Mouse (Mus musculus): ENCODE measurements around the gene Satb2.

The Satb2 gene

GRCm38 (mm10) chr1:56977201-56978100, 999 bp downstream of the Satb2 start:
- no peak for TF ChIP-seq GATA4 (IDR thresholded peaks at IDR 0.05; ENCODE audit: insufficient replicate concordance, low read length)

- TF ChIP-seq GATA4 (IDR thresholded peaks at IDR 0.05; ENCODE audit: insufficient replicate concordance, low read length) = no peak
Observed at GRCm38 (mm10) chr1:56976825-56977104, 1.7 kb downstream of the Satb2 start.

DNA sequence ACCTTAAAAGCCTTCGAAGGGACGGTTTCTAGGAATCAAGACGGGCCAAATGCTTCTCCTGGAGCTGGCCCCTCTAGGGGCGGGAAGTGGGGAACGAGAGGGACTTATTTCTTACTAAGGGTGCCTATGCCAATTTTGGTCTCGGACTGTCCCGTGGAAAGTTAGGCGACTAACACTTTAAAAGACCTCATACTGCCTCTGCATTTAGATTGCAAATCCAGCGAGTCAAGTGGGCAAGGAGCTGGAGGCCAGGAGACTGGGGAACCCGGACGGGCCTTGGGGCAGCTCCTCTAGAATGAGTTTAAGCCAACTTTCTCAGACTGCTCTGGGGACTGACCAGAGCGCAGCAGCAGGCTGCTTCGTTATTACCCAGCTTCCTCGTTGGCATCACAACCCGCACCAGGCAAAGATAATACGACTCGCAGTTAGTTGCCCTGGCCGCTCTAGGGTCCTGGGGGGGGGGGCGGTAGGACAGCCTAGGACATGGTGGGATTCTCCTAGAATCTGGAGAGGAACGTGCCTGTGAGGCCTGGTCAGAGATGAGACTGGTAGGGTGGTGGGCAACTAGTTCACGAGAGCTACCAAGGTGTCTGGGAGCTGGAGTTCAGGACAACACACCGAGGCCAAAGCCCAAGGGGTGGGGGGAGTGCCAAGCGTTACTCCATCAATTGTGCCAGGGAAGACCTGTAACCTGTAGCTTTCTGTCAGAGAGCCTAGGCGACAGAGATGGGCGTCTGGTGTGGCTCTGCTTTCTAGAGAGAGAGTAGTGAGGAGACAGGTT, 2.2 kb downstream of the Satb2 start:
- no peak for TF ChIP-seq GATA4 (IDR thresholded peaks at IDR 0.05; ENCODE audit: insufficient replicate concordance, low read length)

GRCm38 (mm10) chr1:56975546-56975945, 2.9 kb downstream of the Satb2 start:
- no peak for TF ChIP-seq GATA4 (IDR thresholded peaks at IDR 0.05; ENCODE audit: insufficient replicate concordance, low read length)

GRCm38 (mm10) chr1:56974187-56974586, 4.3 kb downstream of the Satb2 start:
- TF ChIP-seq GATA4 (IDR thresholded peaks at IDR 0.05; ENCODE audit: insufficient replicate concordance, low read length) = no peak

DNA sequence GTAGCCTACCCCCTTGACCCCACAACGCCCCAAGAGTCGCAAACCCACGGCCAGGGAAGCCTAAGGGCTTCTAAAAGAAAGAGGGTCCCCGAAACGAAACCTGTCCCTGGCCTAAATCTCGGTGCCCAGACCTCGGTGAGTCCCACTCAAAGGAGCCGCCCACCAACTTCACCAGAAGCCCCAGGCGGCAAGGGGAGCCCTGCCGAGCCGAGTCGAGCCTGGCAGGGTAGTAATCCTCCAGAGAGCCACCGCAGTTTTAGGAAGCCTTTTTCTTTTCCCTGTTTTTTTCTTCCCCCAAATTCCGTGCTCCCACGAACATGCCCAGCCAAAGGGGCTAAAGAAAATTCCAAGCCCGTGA, 4.9 kb downstream of the Satb2 start:
- TF ChIP-seq GATA4 (IDR thresholded peaks at IDR 0.05; ENCODE audit: insufficient replicate concordance, low read length) = no peak

DNA sequence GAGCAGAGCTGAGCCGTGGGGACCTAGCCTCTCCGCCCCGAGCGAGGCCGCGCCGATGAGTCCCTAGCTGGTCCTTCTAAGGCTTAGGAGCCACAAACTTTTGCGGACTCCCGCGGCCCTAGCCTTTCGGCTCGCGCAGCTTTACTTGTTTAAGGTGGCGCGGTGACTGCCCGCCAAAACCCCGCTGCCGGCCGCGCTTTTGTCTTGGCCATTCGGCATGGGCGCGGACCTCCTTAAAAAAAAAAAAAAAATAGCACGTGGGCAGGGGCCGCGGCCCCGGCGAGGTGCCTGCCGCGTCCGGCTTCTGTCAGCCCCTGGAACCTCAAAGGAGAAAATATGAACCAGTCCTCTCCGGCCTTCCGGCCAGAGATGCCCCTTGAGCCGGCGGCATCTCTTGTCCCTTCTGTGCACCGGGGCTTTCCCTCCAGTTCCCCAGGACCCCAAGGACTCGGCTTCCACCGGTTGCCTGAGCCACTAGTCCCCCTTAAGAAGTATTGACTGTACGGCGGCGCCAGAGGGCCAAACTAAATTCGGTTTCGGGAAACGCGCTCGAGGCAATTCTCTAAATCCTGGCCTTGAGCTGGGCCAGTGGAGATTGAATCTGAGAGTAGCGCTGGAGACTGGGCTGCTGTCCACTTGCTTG, 5.4 kb downstream of the Satb2 start:
- TF ChIP-seq GATA4 (IDR thresholded peaks at IDR 0.05; ENCODE audit: insufficient replicate concordance, low read length) = no peak; the same call in 1 of the 2 replicates

- TF ChIP-seq GATA4 (IDR thresholded peaks at IDR 0.05; ENCODE audit: insufficient replicate concordance, low read length) = no peak
Observed at GRCm38 (mm10) chr1:56972251-56972949, 6.0 kb downstream of the Satb2 start.

DNA sequence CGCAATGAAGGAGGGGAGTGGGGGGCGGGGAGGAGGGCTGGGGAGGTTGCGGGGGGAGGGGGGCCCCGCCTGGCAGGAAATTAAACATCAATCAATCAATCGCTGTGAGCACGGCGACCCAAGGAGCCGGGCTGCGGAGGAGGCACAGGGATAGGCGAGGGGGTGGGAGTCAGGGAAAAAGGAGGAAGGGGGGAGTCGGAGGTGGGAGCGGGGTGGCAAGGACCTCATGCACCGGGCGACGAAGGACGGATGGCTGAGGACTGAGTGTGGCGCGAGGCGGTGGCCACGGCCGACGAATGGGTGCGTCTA, 6.6 kb downstream of the Satb2 start:
- TF ChIP-seq GATA4 (IDR thresholded peaks at IDR 0.05; ENCODE audit: insufficient replicate concordance, low read length) = no peak

- TF ChIP-seq GATA4 (IDR thresholded peaks at IDR 0.05; ENCODE audit: insufficient replicate concordance, low read length) = no peak
Observed at GRCm38 (mm10) chr1:56971441-56971861, 7.0 kb downstream of the Satb2 start.

GRCm38 (mm10) chr1:56970740-56971141, 7.7 kb downstream of the Satb2 start:
- no peak for TF ChIP-seq GATA4 (IDR thresholded peaks at IDR 0.05; ENCODE audit: insufficient replicate concordance, low read length)

DNA sequence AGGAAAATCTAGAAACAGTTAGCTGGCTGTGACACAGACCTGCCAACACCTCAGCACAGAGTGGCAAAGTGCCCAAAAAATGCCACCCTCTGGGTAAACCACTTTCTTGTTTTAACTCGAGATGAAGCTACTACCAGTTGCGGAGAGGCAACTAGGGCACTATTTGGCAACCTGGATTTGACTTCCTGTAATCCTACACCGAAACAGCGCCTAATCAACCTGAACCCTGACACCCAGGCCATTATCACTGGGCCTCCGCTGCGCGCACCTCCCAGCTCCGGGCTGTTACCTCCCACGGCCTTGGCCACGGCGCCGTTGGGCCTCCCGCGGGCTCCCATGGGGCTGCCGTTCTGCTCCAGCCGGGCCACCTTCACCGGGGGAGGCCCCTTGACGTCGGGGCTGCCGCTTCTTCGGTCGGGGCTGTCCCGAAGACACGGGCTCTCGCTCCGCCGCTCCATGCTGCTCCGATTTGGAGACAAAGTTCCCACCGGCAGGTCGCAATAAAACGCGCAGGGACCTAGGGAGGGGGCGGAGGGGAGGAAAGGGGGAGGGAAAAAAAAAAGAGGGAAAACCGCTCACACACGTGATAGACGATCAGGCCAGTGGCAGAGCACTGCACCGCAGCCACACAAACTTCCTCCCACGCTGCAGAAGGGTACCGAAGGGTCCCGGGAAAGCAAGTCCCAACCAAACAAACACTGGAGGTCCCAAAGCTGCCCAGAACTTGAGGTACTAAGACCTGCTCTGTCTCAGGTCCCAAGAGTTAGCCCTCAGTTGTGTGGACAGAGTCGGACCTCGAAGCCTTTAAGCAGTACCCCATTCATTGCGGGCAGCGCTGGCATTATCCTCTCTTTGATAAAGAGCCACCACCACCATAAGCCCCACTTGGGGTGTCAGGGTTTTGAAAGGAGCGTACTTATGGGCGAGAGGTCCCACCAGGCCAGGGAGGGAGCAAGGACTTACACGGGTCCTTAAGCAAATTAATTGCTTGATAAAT, 8.8 kb downstream of the Satb2 start:
- peak; percentile 30; the same call in 1 of the 2 replicates for TF ChIP-seq GATA4 (IDR thresholded peaks at IDR 0.05; ENCODE audit: insufficient replicate concordance, low read length)

GRCm38 (mm10) chr1:56965879-56966579, 12.4 kb downstream of the Satb2 start:
- no peak for TF ChIP-seq GATA4 (IDR thresholded peaks at IDR 0.05; ENCODE audit: insufficient replicate concordance, low read length)

- TF ChIP-seq GATA4 (IDR thresholded peaks at IDR 0.05; ENCODE audit: insufficient replicate concordance, low read length) = no peak
Observed at GRCm38 (mm10) chr1:56964493-56964892, 14.0 kb downstream of the Satb2 start.
